Mouse (Mus musculus) cerebellum, adult 11 months (tissue): ENCODE data around the gene Fam136a.
A peak's percentile ranks its signal among the peaks of the same experiment; 100 is the strongest.
"Not testable (repeated sequence)": the region's sequence is repeated elsewhere in the genome, so short reads cannot be mapped to it uniquely, and the experiment has no call there.

Experiments
- DNase-seq: peaks from one replicate; pipeline ENCODE4 v3.0.0; 2022

The Fam136a gene

DNA sequence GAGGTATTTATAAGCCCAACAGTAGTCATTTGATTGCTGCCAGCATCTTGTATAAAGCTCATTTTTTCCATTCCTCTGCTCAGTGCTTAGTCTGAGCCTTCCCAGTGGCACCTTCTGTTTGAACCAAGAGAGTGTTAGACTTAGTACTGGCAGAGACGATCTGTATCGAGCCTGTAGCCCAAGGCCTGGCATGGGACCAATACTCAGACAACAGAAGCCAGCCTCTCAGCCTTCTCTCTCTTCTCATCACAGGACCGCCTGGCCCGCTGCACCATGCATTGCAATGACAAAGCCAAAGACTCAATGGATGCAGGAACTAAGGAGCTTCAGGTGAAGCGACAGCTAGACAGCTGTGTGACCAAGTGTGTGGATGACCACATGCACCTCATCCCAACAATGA, 3.0 kb downstream of the Fam136a start:
- DNase-seq = no peak

DNA sequence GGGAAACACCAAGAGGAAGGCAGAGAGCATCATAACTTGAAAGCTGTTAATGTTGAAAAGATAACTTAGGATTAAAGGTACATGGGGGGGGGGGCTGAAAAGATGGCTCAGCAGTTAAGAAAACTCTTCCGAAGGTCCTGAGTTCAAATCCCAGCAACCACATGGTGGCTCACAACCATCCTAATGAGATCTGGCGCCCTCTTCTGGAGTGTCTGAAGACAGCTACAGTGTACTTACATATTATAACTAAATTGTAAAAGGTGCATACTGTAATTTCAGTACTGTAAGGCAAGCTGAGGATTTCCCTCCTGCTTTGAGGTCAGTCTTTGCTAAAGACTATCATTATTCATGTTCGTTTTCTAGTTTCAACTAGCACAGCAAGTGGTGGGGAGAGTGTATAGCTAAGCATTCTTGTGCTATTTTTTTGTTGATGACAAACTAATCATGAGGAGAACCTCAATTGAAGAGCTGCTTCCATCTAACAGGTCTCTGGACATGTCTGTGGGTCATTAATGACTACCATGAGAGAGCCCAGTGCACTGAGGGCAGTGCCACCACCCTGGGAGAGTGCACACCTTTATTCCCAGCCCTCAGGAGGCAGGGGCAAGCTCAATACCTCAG, 4.8 kb downstream of the Fam136a start:
- DNase-seq = no peak

DNA sequence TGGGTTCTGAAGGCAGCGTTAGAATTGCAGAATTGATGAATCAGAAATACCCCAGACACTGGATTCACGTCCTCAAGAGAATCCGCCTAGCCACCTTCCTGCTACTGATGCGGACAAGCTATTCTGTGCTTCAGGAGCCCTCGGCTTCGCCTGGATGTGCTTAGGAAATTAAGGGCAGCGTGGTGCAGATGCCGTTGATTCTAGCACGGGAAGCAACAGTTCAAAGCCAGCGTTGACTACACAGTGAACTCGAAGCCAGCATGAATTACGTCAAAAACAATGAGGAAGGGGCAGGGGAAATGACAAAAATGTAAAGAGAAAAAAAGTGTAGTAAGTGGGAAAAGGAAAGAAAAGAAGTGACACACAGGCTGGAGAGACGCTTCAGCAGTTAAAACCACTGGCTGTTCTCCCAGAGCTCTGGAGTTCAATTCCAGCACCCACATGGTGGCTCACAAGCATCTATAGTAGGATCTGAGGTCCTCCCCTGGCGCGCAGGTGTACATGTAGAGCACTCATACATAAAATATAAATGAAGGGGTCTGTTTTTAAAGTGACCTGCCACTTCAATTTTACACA, 5.4 kb downstream of the Fam136a start, which contains the start of gene Snrpg:
Gene Snrpg (plus strand): TSS at position 541 of the 576 bp plus-strand sequence.
- no peak for DNase-seq

DNA sequence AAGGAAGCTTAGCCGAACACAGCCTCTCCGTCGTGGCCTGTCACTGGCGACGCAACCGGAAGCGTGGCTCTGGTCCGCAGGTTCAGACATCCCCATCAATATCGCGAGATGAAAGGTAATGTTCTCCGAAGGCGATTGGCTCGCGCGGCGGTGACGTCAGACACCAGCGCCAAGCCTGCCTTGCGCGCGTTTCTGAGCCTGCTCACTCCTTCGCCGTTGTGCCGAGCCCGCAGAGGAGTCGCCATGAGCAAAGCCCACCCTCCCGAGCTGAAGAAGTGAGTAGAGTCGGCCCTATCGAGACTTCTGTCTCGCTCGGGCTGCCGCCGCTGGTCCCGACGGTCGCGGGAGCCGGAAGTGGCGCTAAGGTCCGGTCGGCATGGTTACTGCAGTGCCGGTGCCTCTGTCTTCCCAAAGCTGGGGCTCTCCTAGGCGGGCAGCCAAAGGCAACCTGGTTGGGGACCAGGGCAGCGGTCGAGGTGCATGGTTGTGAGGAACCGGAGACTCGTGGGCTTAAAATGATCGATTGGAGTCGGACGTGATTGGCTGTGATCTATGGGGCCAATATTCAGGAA, 6.0 kb downstream of the Fam136a start:
- peak; percentile 93 for DNase-seq

DNA sequence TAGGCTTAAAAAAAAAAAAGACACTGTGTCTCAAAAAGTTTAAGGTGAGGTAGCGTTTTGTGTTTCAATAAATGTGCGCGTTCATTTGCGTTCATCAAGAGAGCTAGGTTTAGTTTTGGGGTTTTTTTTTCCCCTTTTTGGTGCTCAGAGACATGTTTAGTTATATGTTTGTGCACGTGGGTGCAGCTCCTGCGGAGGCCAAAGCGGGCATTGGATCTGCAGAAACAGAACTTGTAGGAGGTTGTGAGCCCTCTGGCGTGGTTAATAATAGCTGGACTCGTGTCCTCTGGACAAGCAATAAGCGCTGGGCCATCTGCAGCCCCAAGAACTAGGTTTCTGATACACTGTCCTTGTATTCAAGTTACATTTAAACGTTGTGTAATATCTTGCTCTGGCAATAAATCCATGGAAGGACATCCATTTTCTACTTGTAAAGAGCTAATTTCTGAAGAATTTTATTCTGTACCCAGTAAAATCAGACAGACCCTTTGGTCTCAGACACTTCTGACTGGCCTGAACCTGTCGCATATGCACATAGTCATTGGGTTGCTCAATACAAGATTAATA, 6.6 kb downstream of the Fam136a start:
- DNase-seq = no peak

DNA sequence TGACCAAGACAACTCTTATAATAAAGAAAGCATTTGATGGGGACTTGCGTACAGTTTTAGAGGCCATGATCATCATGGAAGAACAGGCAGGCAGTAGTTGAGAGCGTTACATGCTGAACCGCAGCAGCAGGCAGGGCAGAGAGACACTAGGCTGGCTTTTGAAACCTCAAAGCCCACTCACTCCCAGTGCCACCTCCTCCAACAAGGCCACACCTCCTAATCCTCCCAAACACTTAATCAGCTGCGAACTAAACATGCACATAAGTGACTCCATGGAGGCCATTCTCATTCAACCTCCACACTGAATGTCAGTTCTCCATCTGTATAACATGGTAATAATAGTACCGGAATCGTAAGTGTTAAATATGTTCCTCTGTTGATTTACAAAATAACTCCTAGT, 8.1 kb downstream of the Fam136a start:
- DNase-seq = no peak

DNA sequence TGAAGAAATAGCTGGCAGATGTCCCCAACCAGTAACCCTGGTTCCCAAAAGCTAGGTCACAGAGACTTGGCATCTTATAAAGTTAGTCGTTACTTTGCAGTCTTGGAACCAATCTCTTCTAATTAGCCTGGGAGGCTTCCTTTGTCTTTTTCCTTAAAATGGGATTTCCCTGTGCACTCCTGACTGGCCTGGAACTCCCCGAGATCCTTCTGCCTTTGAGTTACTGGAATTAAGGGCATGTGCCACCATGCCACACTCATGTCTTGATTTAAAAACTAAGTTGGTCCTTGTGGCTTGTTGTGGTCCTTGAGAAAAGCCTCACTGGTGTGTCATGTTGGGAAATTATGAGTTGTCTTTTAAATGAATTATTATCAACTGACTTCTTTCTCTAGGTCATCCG, 12.9 kb downstream of the Fam136a start:
- no peak for DNase-seq

DNA sequence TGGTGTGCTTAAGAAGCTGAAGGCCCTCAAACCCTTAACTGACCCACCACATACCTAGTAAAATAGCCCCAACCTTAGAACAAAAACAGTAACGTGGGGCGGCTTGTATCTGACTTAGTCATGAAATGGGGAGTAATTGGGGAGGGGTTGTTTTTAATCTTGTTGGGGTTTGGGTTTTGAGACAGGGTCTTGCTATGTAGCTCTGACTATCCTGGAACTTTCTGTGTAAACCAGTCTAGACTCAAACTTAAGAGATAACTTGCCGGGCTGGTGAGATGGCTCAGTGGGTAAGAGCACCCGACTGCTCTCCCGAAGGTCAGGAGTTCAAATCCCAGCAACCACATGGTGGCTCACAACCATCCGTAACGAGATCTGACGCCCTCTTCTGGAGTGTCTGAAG, 14.7 kb downstream of the Fam136a start:
- DNase-seq = not testable (repeated sequence)

DNA sequence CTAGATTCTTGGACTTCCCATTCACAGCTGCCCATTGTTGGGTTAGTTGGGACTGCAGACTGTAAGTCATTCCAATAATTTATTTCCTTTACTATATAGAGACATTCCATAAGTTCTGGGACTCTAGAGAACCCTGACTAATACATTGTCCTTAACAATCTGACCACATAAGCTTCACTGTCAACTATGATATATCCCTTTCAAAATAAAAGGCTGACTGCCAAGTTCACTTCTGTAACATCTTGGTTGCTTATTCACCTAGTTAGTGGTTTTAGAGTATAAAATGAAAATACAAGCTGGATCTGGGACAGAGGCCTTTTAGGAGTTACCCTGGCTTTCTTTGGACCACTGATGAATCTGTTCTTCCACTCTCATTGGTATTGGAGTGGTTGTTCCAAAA, 17.1 kb downstream of the Fam136a start:
- no peak for DNase-seq

DNA sequence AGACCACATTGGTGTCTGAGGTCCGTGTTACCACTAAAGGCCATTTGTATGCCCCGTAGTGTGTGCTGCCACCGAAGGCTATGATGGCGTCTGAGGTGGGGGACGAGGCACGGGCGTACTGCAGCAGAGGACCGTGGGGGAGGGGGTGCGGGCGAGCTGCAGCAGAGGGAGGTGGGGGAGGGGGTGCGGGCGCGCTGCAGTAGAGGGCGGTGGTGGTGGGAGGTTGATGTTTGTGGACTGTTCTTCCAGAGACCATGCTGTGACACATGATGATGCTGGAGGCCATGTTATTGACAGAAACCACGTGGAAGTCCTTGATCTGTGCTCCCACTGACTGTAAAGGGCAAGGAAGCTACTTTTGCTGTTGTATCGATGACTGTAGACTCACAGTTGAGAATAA, 17.9 kb downstream of the Fam136a start:
- no peak for DNase-seq

DNA sequence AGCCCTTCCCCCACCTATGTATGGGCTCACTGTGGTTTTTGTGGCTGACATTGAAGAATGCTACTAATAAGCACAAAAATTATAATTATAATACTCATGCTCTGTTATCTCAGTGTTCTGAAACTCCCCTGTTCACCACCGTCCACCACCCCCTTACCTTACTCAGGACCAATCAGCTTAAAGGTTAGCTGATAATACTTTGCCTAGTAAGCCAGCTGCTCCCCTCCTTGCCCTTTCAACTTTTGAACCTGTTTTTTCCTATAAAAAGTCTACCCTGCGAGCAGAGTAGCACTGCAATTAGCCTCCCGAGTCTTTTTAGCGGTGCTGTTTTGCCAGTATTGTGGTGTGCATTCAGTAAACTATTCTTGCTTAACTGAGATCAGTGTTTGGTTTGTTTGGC, 19.2 kb downstream of the Fam136a start:
- no peak for DNase-seq

DNA sequence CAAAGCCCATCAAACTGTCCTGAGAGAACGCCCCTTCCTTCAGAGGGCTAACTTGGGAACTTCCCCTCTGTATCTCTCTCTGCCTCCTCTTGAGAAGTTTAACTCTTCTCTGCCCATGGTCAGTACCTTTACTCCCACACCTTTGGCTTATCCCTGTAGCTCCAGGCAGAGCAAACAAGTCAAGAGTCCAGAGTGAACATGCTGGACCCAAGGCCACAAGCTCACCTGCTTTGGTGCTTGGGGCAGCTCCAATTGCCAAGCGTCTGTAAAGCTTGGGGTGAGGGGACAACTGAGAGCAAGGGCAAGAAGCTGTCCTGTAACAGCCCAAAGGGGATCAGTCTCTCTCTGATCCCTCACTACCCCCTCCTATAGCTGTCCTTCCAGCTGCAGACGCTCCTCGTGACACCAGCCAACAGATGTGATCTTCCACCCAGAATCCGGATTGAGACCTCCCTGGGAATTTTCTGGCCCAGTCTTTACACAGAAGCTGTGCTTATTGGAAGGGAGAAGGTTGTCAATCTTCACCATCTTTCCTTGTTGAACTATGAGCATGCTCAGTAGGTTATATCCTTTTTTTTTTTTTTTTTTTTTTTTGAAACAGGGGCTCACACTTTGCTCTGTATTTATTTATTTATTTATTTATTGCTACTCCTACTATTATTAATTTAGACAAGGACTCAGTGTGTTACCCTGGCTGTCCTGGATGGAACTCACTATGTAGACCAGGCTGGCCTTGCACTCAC, 20.1 kb downstream of the Fam136a start:
- DNase-seq = no peak

DNA sequence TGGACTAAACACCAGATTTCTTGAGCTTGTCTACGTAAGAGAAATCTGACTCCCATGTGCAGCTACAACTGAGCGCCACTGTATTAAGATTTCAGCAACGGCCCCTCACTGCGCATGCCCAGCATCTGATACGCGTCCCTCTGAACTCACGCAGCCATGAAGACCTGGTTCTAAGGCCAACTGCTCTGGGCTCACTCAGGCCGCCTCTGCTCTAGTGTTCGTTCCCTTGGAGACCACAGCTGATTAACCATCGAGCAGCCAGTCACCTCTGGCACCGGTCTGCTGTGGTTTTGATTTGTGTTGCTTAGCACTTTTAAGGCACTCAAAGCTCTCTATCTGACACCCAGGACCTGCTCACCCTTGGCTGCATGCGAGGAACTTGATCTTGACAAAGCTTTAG, 21.9 kb downstream of the Fam136a start:
- DNase-seq = no peak

DNA sequence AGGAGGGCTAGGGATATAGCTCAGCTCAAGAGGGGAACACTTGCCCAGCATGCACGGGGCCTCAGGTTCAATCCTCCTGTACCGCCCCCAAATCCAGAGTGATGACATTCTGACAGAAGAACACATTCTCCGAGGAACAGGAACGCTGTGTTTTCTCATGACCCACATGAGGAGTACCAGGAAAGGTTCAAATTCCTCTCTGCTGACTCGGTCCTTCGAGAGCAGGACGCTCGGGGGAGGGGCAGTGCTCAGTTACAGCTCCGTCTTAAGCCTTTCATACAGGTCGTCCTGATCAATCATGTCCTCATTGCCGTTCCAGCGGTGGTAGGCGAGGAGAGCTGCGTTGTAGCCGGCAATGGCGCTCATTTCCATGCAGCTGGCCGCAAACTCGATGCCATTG, 23.0 kb downstream of the Fam136a start:
- no peak for DNase-seq

DNA sequence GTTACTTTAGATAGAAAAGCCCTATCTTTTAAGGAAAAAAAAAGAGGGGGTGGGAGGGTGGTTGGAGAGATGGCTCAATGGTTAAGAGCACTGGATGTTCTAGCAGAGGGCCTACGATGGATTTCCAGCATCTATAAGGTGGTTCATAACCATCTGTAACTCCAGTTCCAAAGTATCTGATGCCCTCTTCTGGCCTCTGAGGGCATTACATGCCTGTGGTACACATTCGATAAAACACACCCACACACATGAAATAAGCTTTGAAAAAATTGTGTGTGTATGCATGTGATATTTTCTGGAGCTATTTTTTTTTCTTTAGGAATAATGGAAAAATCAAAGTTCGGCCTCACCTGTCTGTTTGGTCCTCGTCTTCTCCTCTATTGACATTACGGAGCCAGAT, 25.9 kb downstream of the Fam136a start:
- no peak for DNase-seq

DNA sequence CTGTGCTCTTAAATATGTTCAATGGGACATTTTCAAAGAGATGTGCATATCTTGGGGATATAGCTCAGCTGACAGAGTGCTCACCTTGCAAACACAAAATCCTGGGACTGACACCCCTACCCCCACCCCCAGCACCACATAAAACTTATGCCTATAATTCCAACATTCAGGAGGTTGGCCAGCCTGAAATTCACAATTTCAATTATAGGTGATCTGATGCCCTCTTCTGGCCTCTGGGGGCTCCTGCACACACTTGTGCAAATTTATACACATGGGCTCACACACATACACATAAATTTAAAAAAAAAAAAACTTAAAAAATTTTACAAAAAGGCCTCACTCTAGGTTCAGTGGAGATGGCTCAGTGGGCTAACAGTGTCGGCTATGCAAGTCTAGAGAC, 27.7 kb downstream of the Fam136a start:
- DNase-seq = no peak

DNA sequence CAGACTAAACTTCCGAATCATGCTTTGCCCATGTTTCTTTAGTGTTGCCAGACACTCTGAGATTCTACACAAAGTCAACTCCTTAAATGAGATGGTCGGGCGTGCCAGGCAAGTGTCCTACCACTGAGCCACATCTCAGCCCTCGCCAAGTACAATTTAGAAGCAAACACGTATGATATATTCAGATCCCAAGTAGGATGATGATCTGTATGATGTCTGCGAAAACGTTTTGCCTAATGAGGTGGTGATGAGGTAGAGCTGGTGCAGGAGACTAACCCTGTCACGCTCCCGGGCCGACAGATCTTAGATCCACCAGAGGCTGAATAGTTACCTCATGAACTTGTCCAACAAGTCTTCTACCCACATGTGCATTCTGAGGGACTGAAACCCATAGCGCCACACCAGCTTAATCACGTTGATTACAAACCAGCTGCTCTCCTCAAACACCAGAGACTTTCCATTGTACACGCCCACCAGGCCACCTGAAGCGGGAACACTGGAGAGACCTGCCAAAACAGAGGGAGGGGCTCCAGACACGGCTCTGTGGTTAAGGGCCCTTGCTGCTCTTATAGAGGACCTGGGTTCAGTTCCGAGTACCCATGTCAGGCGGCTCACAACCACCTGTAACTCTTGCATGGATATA, 28.8 kb downstream of the Fam136a start:
- DNase-seq = no peak

DNA sequence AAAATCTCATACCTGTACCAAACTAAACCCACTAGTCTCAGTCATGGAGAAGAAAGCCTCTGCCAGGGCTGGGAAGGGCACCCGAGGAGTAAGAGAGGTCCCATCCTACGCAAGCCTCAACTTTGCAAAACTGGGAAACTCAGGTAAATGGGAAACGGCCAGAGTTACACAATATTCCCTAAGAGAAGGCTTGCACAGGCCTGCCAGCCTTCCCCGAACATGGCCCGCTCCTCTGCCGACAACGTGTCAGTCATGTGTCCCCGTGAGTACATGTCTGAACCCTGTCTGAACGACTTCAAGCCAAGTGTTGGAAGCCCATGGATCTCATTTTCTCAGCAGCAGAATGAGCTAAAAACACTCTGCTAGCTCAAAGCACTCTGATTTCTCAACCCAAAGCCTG, 29.6 kb downstream of the Fam136a start:
- DNase-seq = no peak

DNA sequence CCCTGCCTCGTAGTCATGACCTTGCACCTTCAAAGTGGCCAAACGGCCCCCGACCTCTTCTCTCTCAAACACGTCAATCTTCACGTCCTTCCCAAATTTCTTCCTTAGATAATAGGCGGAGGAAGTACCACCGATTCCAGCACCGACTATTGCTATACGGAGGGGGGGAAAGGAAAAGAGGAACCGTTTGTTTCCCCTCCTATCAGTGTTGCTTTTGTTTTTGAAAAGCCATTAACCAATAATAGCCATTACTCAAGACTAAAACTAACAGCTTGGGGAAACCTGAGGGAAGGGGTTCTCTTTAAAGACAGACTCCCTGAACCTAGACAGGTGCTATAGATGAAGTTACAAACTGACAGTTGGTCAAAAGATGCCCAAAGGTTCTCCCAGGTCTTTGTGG, 30.5 kb downstream of the Fam136a start:
- DNase-seq = no peak

DNA sequence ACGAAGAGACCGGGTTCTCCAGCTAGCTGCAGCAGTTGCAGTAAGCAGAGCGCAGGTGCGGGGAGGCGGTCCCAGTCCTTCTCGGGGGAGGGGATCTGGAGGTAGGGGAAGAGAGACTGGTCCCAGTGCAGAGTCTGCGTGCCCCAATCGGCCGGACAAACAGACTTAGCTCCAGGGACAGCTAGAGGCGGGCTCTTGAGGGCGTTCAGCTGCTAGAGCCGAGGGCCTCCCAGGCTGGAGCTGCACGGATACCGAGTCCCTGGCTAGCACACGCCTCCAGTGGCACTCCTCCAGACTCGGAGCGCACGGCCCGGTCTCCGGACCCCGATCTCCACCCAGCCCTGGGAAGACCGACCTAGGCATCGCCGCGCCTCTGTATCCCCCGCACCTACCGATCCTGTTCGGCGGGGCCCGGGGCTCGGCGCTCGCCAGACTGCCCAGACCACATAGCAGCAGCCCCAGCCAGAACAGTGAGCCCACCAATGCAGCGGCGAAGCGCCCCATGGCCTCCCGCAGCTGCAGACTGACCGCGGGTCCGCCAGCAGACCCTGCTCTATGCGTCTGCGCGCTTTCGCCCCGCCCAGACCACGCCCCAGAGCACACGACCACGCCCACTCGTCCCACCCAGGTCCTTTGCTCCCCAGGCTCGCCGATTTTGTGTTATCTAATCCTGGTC, 31.3 kb downstream of the Fam136a start, which contains the start of gene Pcyox1:
Gene Pcyox1 (minus strand): TSS at position 574 of the 676 bp plus-strand sequence.
- DNase-seq = peak; percentile 89

DNA sequence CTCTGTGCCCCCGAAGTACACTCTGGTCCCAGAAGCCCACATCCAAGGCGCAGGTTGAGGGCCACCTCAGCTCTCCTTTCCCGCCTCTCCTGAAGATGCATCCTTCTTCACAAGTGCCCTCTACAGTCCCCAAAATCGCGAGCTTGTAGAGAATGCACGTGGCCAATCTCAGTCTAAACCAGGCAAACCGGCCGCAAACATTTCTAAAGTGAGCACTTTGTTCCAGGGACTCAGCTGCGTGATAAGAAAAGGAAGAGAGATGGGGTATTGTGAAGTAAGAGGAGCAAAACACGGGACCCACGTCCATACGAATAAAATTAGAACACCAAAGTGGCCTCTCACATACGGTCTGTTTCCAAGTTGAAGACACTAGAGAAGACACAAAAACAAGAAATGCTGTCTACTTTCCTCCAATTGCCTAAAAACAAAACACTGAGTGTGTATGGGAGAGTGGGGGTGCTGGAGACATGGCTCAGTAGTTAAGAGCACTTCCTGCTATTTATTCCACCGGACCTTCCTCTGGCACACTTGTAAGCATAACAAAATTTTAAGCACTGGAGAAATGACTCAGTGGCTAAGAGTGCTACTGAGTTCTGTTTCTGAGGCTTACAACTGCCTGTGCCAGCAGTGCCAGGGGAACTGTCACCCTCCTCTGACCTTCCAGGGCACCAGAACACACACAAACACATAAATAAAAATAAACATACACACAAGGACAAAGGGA, 32.0 kb downstream of the Fam136a start:
- DNase-seq = no peak

DNA sequence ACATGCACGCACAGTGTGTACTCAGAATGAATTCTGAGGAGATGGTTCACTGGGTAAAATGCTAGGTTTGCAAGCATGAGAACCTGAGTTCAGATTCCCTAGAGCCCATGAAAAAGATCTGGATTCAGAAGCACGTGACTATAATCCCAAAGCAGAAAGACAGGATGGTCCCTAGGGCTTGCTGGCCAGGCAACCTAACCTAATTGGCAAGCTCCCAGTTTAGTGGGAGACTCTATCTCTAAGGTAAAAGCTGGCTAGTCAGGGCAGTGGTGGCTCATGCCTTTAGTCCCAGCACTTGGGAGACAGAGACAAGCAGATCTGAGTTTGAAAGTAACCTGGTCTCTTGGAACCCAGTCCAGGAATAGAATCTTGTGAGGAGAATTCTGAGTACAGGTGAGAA, 33.5 kb downstream of the Fam136a start:
- no peak for DNase-seq
